Mouse (Mus musculus) naive thymus-derived CD4-positive, alpha-beta T cell, adult 5 months (primary cell): ENCODE data around the gene Mns1. TPM values are rescaled to one million over a fixed set of nuclear protein-coding genes. Genes with fewer than 3 reads are reported as not detected.

Experiments used
- polyA plus RNA-seq: library from polyadenylated mRNA; unstranded; fragments of 100-300 nt; shearing (Covaris generic); gene quantifications from one replicate; pipeline ENCODE4 v1.2.1, GENCODE M21; 2017

Mns1 gene
- 3.4 TPM for polyA plus RNA-seq

GRCm38 (mm10) chr9:72437822-72438701 is at the start of gene Mns1:
Gene Mns1 (plus strand): TSS chr9:72438011.

GRCm38 (mm10) chr9:72492194-72492565 is 54.4 kb downstream of the Mns1 start, which contains the start of gene Tex9:
Gene Tex9 (minus strand): TSS chr9:72492212.

Other genes starting within 250 kb of the Mns1 start
- gene Zfp280d, start 163.2 kb upstream of the Mns1 start, polyA plus RNA-seq: 64.7 TPM
- 8.6 TPM for gene Tex9, start 54.2 kb downstream of the Mns1 start, polyA plus RNA-seq
- gene Rfx7, start 94.2 kb downstream of the Mns1 start, polyA plus RNA-seq: 42.1 TPM
- 0.98 TPM for gene Nedd4, start 224.3 kb downstream of the Mns1 start, polyA plus RNA-seq